Mouse (Mus musculus) hindbrain, postnatal 0 days (tissue): ENCODE results near the gene Nyap2. TPM values are rescaled to one million over a fixed set of nuclear protein-coding genes. Genes with fewer than 3 reads are reported as not detected.

Source experiments
- ATAC-seq: fragments of 200-750 bp; cut with Nextera tagmentation; 2 replicates; pipeline ENCODE4 v1.8.0; 2017; ENCODE audit warnings: mild to moderate bottlenecking, moderate TSS enrichment, moderate library complexity
- DNase-seq: peaks from one replicate; pipeline ENCODE4 v3.0.0-alpha.2; 2015; ENCODE audit warnings: low spot score
- H3K27ac ChIP-seq: fragments of 300-500 bp; sonication (generic); 2 replicates; pipeline ENCODE4 v1.5.1; 2014; ENCODE audit warnings: mild to moderate bottlenecking
- H3K27me3 ChIP-seq: fragments of 300-500 bp; sonication (generic); 2 replicates; pipeline ENCODE4 v1.6.1; 2014; ENCODE audit warnings: low read length, mixed read lengths; ENCODE audit not compliant: insufficient read depth
- H3K36me3 ChIP-seq: fragments of 300-500 bp; sonication (generic); 2 replicates; pipeline ENCODE4 v1.6.1; 2014; ENCODE audit warnings: low read length, mixed read lengths; ENCODE audit not compliant: insufficient read depth
- H3K4me1 ChIP-seq: fragments of 300-500 bp; sonication (generic); 2 replicates; pipeline ENCODE4 v1.6.1; 2014; ENCODE audit warnings: antibody characterized with exemption, low read length, mixed read lengths; ENCODE audit not compliant: insufficient read depth
- H3K4me2 ChIP-seq: fragments of 300-500 bp; sonication (generic); 2 replicates; pipeline ENCODE4 v1.6.1; 2014; ENCODE audit warnings: low read depth, mild to moderate bottlenecking, low read length, moderate library complexity, mixed read lengths
- H3K4me3 ChIP-seq: fragments of 300-500 bp; sonication (generic); 2 replicates; pipeline ENCODE4 v1.5.1; 2014; ENCODE audit warnings: low read length
- H3K9ac ChIP-seq: fragments of 300-500 bp; sonication (generic); replicated peaks from 2 replicates; pipeline ENCODE4 v1.6.1; 2014; ENCODE audit warnings: mild to moderate bottlenecking, low read length, moderate library complexity, mixed read lengths
- H3K9me3 ChIP-seq: fragments of 300-500 bp; sonication (generic); 2 replicates; pipeline ENCODE4 v1.6.1; 2016; ENCODE audit warnings: low read length, mixed read lengths
- CTCF ChIP-seq: IDR thresholded peaks from 2 replicates; pipeline ENCODE4 v1.5.1; 2016; ENCODE audit warnings: antibody characterized with exemption, control low read depth, low read depth
- WGBS: fragments of 180-500 bp; shearing (Covaris S2); extraction: QIAGEN DNeasy Blood & Tissue Kit; methylation state at CpG from one replicate; pipeline ENCODE4 v1.1.7; 2014; 5-methylcytosine and 5-hydroxymethylcytosine counted together
- polyA plus RNA-seq: library from polyadenylated mRNA; unstranded; fragments of >200 nt; fragmentation: Nextera tagmentation; extraction: Ambion mirVana; gene quantifications from 2 replicates; pipeline ENCODE4 v1.2.1, GENCODE M21; 2015
- total RNA-seq: library from RNA; depleted of rRNA; stranded (reverse); fragments of >200 nt; gene quantifications from 2 replicates; pipeline ENCODE4 v1.2.3, GENCODE M21; 2014

Gene Nyap2
- total and polyA plus RNA-seq, 2 experiments from 2014 or later: 12.5 to 39.3 TPM

DNA sequence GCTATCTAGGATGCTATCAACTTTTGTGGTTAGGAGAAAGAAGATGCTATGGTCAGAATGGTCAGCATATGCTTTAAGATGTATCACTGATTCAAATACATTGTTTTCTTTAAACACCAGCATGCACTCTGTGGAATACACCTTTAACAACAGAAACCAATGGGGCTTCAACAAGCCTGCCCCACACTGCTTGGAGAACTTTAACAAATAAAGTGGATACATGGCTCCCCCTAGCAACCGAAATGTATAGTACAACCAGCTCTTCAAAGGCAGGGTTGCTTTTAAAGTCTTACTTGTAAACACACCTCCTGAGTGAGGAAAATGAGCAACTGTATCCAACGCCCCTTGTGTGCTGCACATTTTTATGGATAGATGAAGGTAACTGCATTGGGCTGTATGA, 224.9 kb downstream of the Nyap2 start:
- H3K4me1 ChIP-seq: no peaks in the 10 kb centered on the region

GRCm38 (mm10) chr1:81303389-81303788, 226.6 kb downstream of the Nyap2 start:
- Histone ChIP-seq H3K4me1 (no peaks in the 10 kb centered on the region), H3K9me3 (no peaks in the 10 kb centered on the region), H3K9ac (no peak overlapping the region), H3K4me2 (no peak overlapping the region), H3K4me3 (no peak overlapping the region), H3K27ac (no peak overlapping the region), H3K36me3 (no peaks in the 10 kb centered on the region), H3K27me3 (no peaks in the 10 kb centered on the region)
- 59% methylated on average over 3 of the region's 3 CpGs for WGBS
- TF ChIP-seq CTCF: peak; percentile 46
- peak; percentile 31 for DNase-seq
- ATAC-seq: no peak

More for the DNA sequence above, 224.9 kb downstream of the Nyap2 start:
- no peaks in the 10 kb centered on the region for H3K9me3 ChIP-seq
- no peak overlapping the region for H3K4me3 ChIP-seq
- no peak overlapping the region for H3K27ac ChIP-seq
- ATAC-seq (peak; percentile 81; the same call in 1 of the 2 replicates), DNase-seq (peak; percentile 88)
- no peak overlapping the region for H3K4me2 ChIP-seq
- H3K36me3 ChIP-seq: no peaks in the 10 kb centered on the region
- peak; percentile 76 for TF ChIP-seq CTCF
- no peak overlapping the region for H3K9ac ChIP-seq
- WGBS: 9% methylated on average over 2 of the region's 2 CpGs
- H3K27me3 ChIP-seq: no peaks in the 10 kb centered on the region

GRCm38 (mm10) chr1:81307407-81307806, 230.7 kb downstream of the Nyap2 start:
- no peak overlapping the region for H3K4me2 ChIP-seq
- DNase-seq (peak; percentile 28), ATAC-seq (no peak)
- no peak overlapping the region for H3K9ac ChIP-seq
- no peaks in the 10 kb centered on the region for H3K4me1 ChIP-seq
- no peak overlapping the region for H3K4me3 ChIP-seq
- no peak overlapping the region for H3K27ac ChIP-seq
- no peaks in the 10 kb centered on the region for H3K36me3 ChIP-seq
- H3K27me3 ChIP-seq: no peaks in the 10 kb centered on the region
- H3K9me3 ChIP-seq: no peaks in the 10 kb centered on the region
- peak; percentile 58 for TF ChIP-seq CTCF

- Histone ChIP-seq H3K4me1 (no peaks in the 10 kb centered on the region), H3K9ac (no peak overlapping the region), H3K27ac (no peak overlapping the region), H3K4me3 (no peak overlapping the region), H3K27me3 (no peaks in the 10 kb centered on the region), H3K36me3 (no peaks in the 10 kb centered on the region), H3K9me3 (no peaks in the 10 kb centered on the region), H3K4me2 (no peak overlapping the region)
- DNase-seq (peak; percentile 35), ATAC-seq (no peak)
- WGBS: 56% methylated on average over 2 of the region's 2 CpGs
- peak; percentile 42 for TF ChIP-seq CTCF
These were observed 231.2 kb downstream of the Nyap2 start for GRCm38 (mm10) chr1:81307934-81308333.

DNA sequence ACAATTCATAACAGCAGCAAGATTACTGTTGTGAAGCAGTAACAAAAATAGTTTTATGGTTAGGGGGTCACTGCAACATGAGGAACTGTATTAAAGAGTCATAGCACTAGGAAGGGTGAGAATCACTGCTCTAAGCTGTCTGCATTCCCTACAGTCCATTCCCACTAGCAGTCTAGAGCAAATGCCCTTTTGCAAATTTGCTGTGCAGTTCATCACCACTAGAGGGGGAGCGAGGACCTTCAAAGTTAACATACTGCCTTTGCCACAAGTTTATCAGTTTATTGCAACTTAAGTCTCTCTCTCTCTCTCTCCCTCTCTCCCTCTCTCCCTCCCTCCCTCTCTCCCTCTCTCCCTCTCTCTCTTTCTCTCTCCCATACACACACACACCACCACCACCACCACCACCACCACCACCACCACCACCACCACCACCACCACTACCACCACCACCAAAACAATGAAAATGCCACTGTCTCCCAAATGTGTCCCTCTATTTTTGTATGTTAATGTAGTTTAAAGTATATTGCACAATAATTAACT, 233.4 kb downstream of the Nyap2 start:
- H3K4me2 ChIP-seq: no peak overlapping the region
- 5% methylated on average over 1 of the region's 1 CpGs for WGBS
- TF ChIP-seq CTCF: peak; percentile 89
- no peaks in the 10 kb centered on the region for H3K36me3 ChIP-seq
- no peaks in the 10 kb centered on the region for H3K4me1 ChIP-seq
- H3K9me3 ChIP-seq: no peaks in the 10 kb centered on the region
- no peaks in the 10 kb centered on the region for H3K27me3 ChIP-seq
- no peak overlapping the region for H3K4me3 ChIP-seq
- DNase-seq (peak; percentile 89), ATAC-seq (peak; percentile 72)
- no peak overlapping the region for H3K9ac ChIP-seq
- H3K27ac ChIP-seq: no peak overlapping the region

DNA sequence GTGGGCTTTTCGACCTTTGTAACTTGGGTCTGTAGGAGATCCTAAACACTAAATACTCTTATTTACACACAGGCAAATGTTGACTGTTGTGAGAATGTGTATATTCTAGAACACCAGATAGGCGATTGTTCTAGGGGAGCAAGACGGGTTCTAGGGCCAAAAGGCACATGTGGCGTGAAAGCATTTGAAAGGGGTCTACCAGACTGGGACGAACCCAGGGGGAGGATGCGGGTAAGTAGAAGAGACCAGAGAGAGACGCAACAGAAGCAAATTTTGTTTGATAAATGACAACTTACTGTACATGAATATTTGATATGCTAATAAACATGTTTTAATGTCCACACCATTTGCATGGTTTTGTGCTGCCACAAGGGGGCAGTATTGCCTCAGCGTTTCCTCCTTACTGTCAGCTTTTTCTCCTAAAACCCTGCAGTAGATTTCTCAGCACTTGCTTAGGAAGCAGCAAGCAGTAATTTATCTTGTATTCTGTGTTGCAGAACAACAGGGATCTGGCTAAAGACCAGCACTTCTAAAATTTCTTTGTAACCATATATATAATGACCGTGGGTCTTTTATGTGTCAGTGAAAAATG, 239.7 kb downstream of the Nyap2 start:
- H3K4me3 ChIP-seq: no peak overlapping the region
- no peaks in the 10 kb centered on the region for H3K27me3 ChIP-seq
- DNase-seq (peak; percentile 89), ATAC-seq (peak; percentile 76)
- H3K36me3 ChIP-seq: no peaks in the 10 kb centered on the region
- H3K9ac ChIP-seq: no peak overlapping the region
- peak; percentile 93 for TF ChIP-seq CTCF
- no peaks in the 10 kb centered on the region for H3K4me1 ChIP-seq
- H3K9me3 ChIP-seq: no peaks in the 10 kb centered on the region
- 0 out of 2 replicates have a peak overlapping the region, but pooled peaks have one; percentile 3 for H3K27ac ChIP-seq
- H3K4me2 ChIP-seq: no peak overlapping the region
- 52% methylated on average over 9 of the region's 9 CpGs for WGBS

DNA sequence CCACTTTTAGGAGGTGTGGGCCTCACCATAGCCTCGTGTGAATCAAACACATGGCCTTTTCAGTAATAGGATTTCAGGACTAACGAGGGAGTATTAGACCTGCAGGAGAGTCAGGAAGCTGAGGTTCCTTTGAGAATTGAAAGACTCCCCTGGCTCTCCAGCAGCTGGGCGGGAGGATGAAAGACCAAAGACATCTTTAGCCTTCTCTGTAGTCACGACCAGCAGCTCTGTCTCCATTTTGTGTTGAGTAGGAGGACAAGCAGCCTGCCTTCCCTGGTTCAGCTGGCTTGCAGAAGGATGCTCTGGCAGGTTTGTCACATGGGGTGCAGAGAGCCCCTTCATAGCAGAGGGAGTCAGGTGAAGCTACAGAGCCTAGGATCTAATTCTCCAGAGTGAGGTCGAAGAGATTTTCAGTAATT, 240.3 kb downstream of the Nyap2 start:
- 42% methylated on average over 5 of the region's 5 CpGs for WGBS
- H3K27ac ChIP-seq: 0 out of 2 replicates have a peak overlapping the region, but pooled peaks have one; percentile 3
- TF ChIP-seq CTCF: no peak
- H3K9ac ChIP-seq: no peak overlapping the region; the same call in 1 of the 2 replicates
- no peak overlapping the region for H3K4me3 ChIP-seq
- H3K9me3 ChIP-seq: no peaks in the 10 kb centered on the region
- DNase-seq (no peak), ATAC-seq (peak; percentile 56)
- no peaks in the 10 kb centered on the region for H3K27me3 ChIP-seq
- no peaks in the 10 kb centered on the region for H3K4me1 ChIP-seq
- no peaks in the 10 kb centered on the region for H3K36me3 ChIP-seq
- no peak overlapping the region for H3K4me2 ChIP-seq
